Mouse (Mus musculus) myocyte (in vitro differentiated cells): Measurements from ENCODE around the gene Adra1b. TPM values are rescaled to one million over a fixed set of nuclear protein-coding genes. Genes with fewer than 3 reads are reported as not detected.
A peak's percentile ranks its signal among the peaks of the same experiment; 100 is the strongest.

Experiments used
- H3K27me3 ChIP-seq: one replicate; pipeline ENCODE4 v1.6.1; 2011; ENCODE audit not compliant: control insufficient read depth, insufficient read depth, insufficient read length
- H3K36me3 ChIP-seq: one replicate; pipeline ENCODE4 v1.6.1; 2011; ENCODE audit not compliant: control insufficient read depth, insufficient read depth
- H3K4me2 ChIP-seq: one replicate; pipeline ENCODE4 v1.6.1; 2011; ENCODE audit warnings: low read depth, control low read depth
- H3K4me3 ChIP-seq: one replicate; pipeline ENCODE4 v1.5.1; 2011; ENCODE audit warnings: mild to moderate bottlenecking, control low read depth, moderate library complexity
- H3K79me2 ChIP-seq: one replicate; pipeline ENCODE4 v1.6.1; 2011; ENCODE audit not compliant: control insufficient read depth, insufficient read depth
- H3ac ChIP-seq: one replicate; pipeline ENCODE4 v1.6.1; 2011; ENCODE audit not compliant: control insufficient read depth, insufficient read length
- CEBPB ChIP-seq: IDR thresholded peaks from 2 replicates; pipeline ENCODE4 v1.6.1; 2011; ENCODE audit warnings: mild to moderate bottlenecking, moderate library complexity; ENCODE audit not compliant: poor library complexity, insufficient read depth, severe bottlenecking
- E2F4 ChIP-seq: IDR thresholded peaks from one replicate; pipeline ENCODE4 v1.6.1; 2011; ENCODE audit warnings: mild to moderate bottlenecking, control low read depth, moderate library complexity; ENCODE audit not compliant: insufficient read depth
- MAX ChIP-seq: IDR thresholded peaks from one replicate; pipeline ENCODE4 v1.6.1; 2011; ENCODE audit warnings: low read depth, mild to moderate bottlenecking, control low read depth
- MYOD1 ChIP-seq, 3 experiments: IDR thresholded peaks; one replicate each; pipeline ENCODE4 v1.6.1; 2011; ENCODE audit warnings: control low read depth in 2 of 3, low read depth in 2 of 3, mild to moderate bottlenecking in 2 of 3, moderate library complexity in 1 of 3; ENCODE audit not compliant: insufficient read length in 2 of 3, control insufficient read depth in 1 of 3
- MYOG ChIP-seq, 3 experiments: IDR thresholded peaks; one replicate each; pipeline ENCODE4 v1.6.1; 2011; ENCODE audit warnings: control low read depth in 2 of 3, low read depth in 2 of 3, mild to moderate bottlenecking in 2 of 3; ENCODE audit not compliant: insufficient read length in 2 of 3, control insufficient read depth in 1 of 3, insufficient read depth in 1 of 3
- POLR2A ChIP-seq: IDR thresholded peaks from one replicate; pipeline ENCODE4 v1.6.1; 2011; ENCODE audit warnings: low read depth, mild to moderate bottlenecking, control low read depth, moderate library complexity; ENCODE audit not compliant: insufficient read length
- POLR2AphosphoS2 ChIP-seq: IDR thresholded peaks from one replicate; pipeline ENCODE4 v1.6.1; 2011; ENCODE audit warnings: low read depth, control low read depth; ENCODE audit not compliant: insufficient read length
- REST ChIP-seq: IDR thresholded peaks from one replicate; pipeline ENCODE4 v1.6.1; 2011; ENCODE audit warnings: mild to moderate bottlenecking, control low read depth, moderate library complexity; ENCODE audit not compliant: insufficient read depth, insufficient read length
- SRF ChIP-seq: IDR thresholded peaks from one replicate; pipeline ENCODE4 v1.6.1; 2011; ENCODE audit warnings: low read depth; ENCODE audit not compliant: control insufficient read depth, insufficient read length
- TCF12 ChIP-seq: IDR thresholded peaks from one replicate; pipeline ENCODE4 v1.6.1; 2011; ENCODE audit warnings: mild to moderate bottlenecking, control low read depth; ENCODE audit not compliant: poor library complexity, insufficient read depth, severe bottlenecking
- TCF3 ChIP-seq: IDR thresholded peaks from one replicate; pipeline ENCODE4 v1.6.1; 2011; ENCODE audit warnings: low read depth, control low read depth; ENCODE audit not compliant: insufficient read length
- USF1 ChIP-seq: IDR thresholded peaks from one replicate; pipeline ENCODE4 v1.6.1; 2011; ENCODE audit warnings: low read depth, mild to moderate bottlenecking, control low read depth, moderate library complexity
- polyA plus RNA-seq: library from polyadenylated mRNA; unstranded; fragments of >200 nt; fragmentation: generic; extraction: Trizol; gene quantifications from one replicate; pipeline ENCODE4 v1.2.1, GENCODE M21; 2012; ENCODE audit warnings: missing spikeins

The Adra1b gene
- polyA plus RNA-seq, 1 experiment: 1.9 TPM

GRCm38 (mm10) chr11:43775469-43776323 is 125.3 kb downstream of the Adra1b start:
- H3ac ChIP-seq: no peak overlapping the region
- no peaks in the 10 kb centered on the region for H3K36me3 ChIP-seq
- H3K4me2 ChIP-seq: no peak overlapping the region
- no peak overlapping the region for H3K4me3 ChIP-seq
- no peaks in the 10 kb centered on the region for H3K79me2 ChIP-seq
- no peaks in the 10 kb centered on the region for H3K27me3 ChIP-seq
- TF ChIP-seq REST (no peak), USF1 (no peak), POLR2AphosphoS2 (no peak), SRF (no peak), MYOD1 (IDR thresholded peaks at IDR 0.05; ENCODE audit: control insufficient read depth in 1 of 3, insufficient read length in 2 of 3, low read depth in 2 of 3) (no peak)

GRCm38 (mm10) chr11:43773725-43774124 is 127.3 kb downstream of the Adra1b start:
- H3K36me3 ChIP-seq: no peaks in the 10 kb centered on the region
- H3K4me3 ChIP-seq: no peak overlapping the region
- no peak overlapping the region for H3ac ChIP-seq
- peak in 1 of 3 experiments; percentile 43 for TF ChIP-seq MYOG (IDR thresholded peaks at IDR 0.05; ENCODE audit: control insufficient read depth in 1 of 3, insufficient read depth in 1 of 3, insufficient read length in 2 of 3, low read depth in 2 of 3)
- TF ChIP-seq E2F4: no peak
- peak; percentile 6 to 90 (median 84) for TF ChIP-seq MYOD1 (IDR thresholded peaks at IDR 0.05; ENCODE audit: control insufficient read depth in 1 of 3, insufficient read length in 2 of 3, low read depth in 2 of 3)
- H3K79me2 ChIP-seq: no peaks in the 10 kb centered on the region
- H3K27me3 ChIP-seq: no peaks in the 10 kb centered on the region
- H3K4me2 ChIP-seq: peak overlapping the region; percentile 33

- Histone ChIP-seq H3ac (no peak overlapping the region), H3K79me2 (no peaks in the 10 kb centered on the region), H3K36me3 (no peaks in the 10 kb centered on the region), H3K4me3 (no peak overlapping the region), H3K27me3 (no peaks in the 10 kb centered on the region), H3K4me2 (no peak overlapping the region)
- TF ChIP-seq USF1 (no peak), SRF (no peak), MYOG (IDR thresholded peaks at IDR 0.05; ENCODE audit: control insufficient read depth in 1 of 3, insufficient read depth in 1 of 3, insufficient read length in 2 of 3, low read depth in 2 of 3) (no peak), POLR2A (no peak), TCF3 (no peak), TCF12 (no peak), MAX (no peak), MYOD1 (IDR thresholded peaks at IDR 0.05; ENCODE audit: control insufficient read depth in 1 of 3, insufficient read length in 2 of 3, low read depth in 2 of 3) (no peak), E2F4 (no peak), CEBPB (no peak), REST (no peak), POLR2AphosphoS2 (no peak)
Observed at GRCm38 (mm10) chr11:43770110-43770509, 130.9 kb downstream of the Adra1b start.

- Histone ChIP-seq H3K4me2 (peak overlapping the region; percentile 83), H3ac (no peak overlapping the region), H3K36me3 (no peaks in the 10 kb centered on the region), H3K27me3 (no peaks in the 10 kb centered on the region), H3K79me2 (no peaks in the 10 kb centered on the region), H3K4me3 (peak overlapping the region; percentile 13)
- TF ChIP-seq TCF12: no peak
- TF ChIP-seq POLR2AphosphoS2: no peak
- TF ChIP-seq TCF3: no peak
- TF ChIP-seq REST: no peak
- TF ChIP-seq E2F4: no peak
- TF ChIP-seq POLR2A: no peak
- no peak for TF ChIP-seq USF1
- no peak for TF ChIP-seq SRF
- no peak for TF ChIP-seq MYOD1 (IDR thresholded peaks at IDR 0.05; ENCODE audit: control insufficient read depth in 1 of 3, insufficient read length in 2 of 3, low read depth in 2 of 3)
- TF ChIP-seq CEBPB: no peak
- TF ChIP-seq MAX: no peak
- TF ChIP-seq MYOG (IDR thresholded peaks at IDR 0.05; ENCODE audit: control insufficient read depth in 1 of 3, insufficient read depth in 1 of 3, insufficient read length in 2 of 3, low read depth in 2 of 3): no peak
Observed at GRCm38 (mm10) chr11:43767749-43768148, 133.3 kb downstream of the Adra1b start.
